Mouse (Mus musculus) hindbrain, embryonic 12.5 days (tissue): Measurements from ENCODE around the gene Wnt5b. TPM values are rescaled to one million over a fixed set of nuclear protein-coding genes. Genes with fewer than 3 reads are reported as not detected.

Experiments used
- ATAC-seq: fragments of 200-750 bp; cut with Nextera tagmentation; 2 replicates; pipeline ENCODE4 v1.8.0; 2017; ENCODE audit warnings: moderate TSS enrichment; ENCODE audit not compliant: low FRiP score
- H3K27ac ChIP-seq: fragments of 300-500 bp; sonication (generic); 2 replicates; pipeline ENCODE4 v1.5.1; 2016; ENCODE audit warnings: mild to moderate bottlenecking
- H3K27me3 ChIP-seq: fragments of 300-500 bp; sonication (generic); 2 replicates; pipeline ENCODE4 v1.6.1; 2016; ENCODE audit warnings: mild to moderate bottlenecking
- H3K36me3 ChIP-seq: fragments of 300-500 bp; sonication (generic); 2 replicates; pipeline ENCODE4 v1.6.1; 2016; ENCODE audit warnings: mild to moderate bottlenecking
- H3K4me1 ChIP-seq: fragments of 300-500 bp; sonication (generic); 2 replicates; pipeline ENCODE4 v1.6.1; 2016
- H3K4me2 ChIP-seq: fragments of 300-500 bp; sonication (generic); replicated peaks from 2 replicates; pipeline ENCODE4 v1.6.1; 2016; ENCODE audit warnings: mild to moderate bottlenecking
- H3K4me3 ChIP-seq: fragments of 300-500 bp; sonication (generic); 2 replicates; pipeline ENCODE4 v1.5.1; 2016; ENCODE audit warnings: mild to moderate bottlenecking
- H3K9ac ChIP-seq: fragments of 300-500 bp; sonication (generic); 2 replicates; pipeline ENCODE4 v1.6.1; 2016; ENCODE audit warnings: mild to moderate bottlenecking, moderate library complexity
- H3K9me3 ChIP-seq: fragments of 300-500 bp; sonication (generic); replicated peaks from 2 replicates; pipeline ENCODE4 v1.6.1; 2016; ENCODE audit warnings: mild to moderate bottlenecking
- WGBS: fragments of 180-500 bp; shearing (Covaris S2); methylation state at CpG from one replicate; pipeline ENCODE4 v1.1.7; 2016; 5-methylcytosine and 5-hydroxymethylcytosine counted together
- polyA plus RNA-seq: library from polyadenylated mRNA; unstranded; fragments of >200 nt; fragmentation: Nextera tagmentation; extraction: Ambion mirVana; gene quantifications from 2 replicates; pipeline ENCODE4 v1.2.1, GENCODE M21; 2016

Wnt5b gene
- polyA plus RNA-seq, 1 experiment from 2014 or later: 9.9 TPM

- Histone ChIP-seq H3K9me3 (no peaks in the 10 kb centered on the region), H3K4me1 (peaks cover 3% of the 10 kb centered on the region; the same call in 1 of the 2 replicates), H3K27ac (no peak overlapping the region), H3K4me2 (no peak overlapping the region), H3K4me3 (no peak overlapping the region), H3K9ac (no peak overlapping the region), H3K36me3 (no peaks in the 10 kb centered on the region), H3K27me3 (no peaks in the 10 kb centered on the region)
- 91% methylated on average over 23 of the region's 23 CpGs for WGBS
- ATAC-seq: no peak
Observed at GRCm38 (mm10) chr6:119565451-119566379, 21.6 kb upstream of the Wnt5b start.

GRCm38 (mm10) chr6:119562558-119562957, 18.4 kb upstream of the Wnt5b start:
- H3K9ac ChIP-seq: no peak overlapping the region
- H3K36me3 ChIP-seq: no peaks in the 10 kb centered on the region
- H3K4me3 ChIP-seq: no peak overlapping the region
- H3K9me3 ChIP-seq: no peaks in the 10 kb centered on the region
- H3K4me2 ChIP-seq: no peak overlapping the region
- peaks cover 3% of the 10 kb centered on the region; the same call in 1 of the 2 replicates for H3K4me1 ChIP-seq
- H3K27ac ChIP-seq: no peak overlapping the region
- WGBS: 80% methylated on average over 10 of the region's 10 CpGs
- no peaks in the 10 kb centered on the region for H3K27me3 ChIP-seq
- no peak for ATAC-seq

- H3K27ac ChIP-seq: no peak overlapping the region
- H3K4me3 ChIP-seq: no peak overlapping the region
- WGBS: 82% methylated on average over 7 of the region's 7 CpGs
- no peak overlapping the region for H3K9ac ChIP-seq
- H3K9me3 ChIP-seq: no peaks in the 10 kb centered on the region
- no peaks in the 10 kb centered on the region for H3K36me3 ChIP-seq
- ATAC-seq: no peak
- peaks cover 3% of the 10 kb centered on the region; the same call in 1 of the 2 replicates for H3K4me1 ChIP-seq
- no peak overlapping the region for H3K4me2 ChIP-seq
- H3K27me3 ChIP-seq: no peaks in the 10 kb centered on the region
Observed at GRCm38 (mm10) chr6:119558855-119559254, 14.7 kb upstream of the Wnt5b start.

- 65% methylated on average over 8 of the region's 8 CpGs for WGBS
- H3K27ac ChIP-seq: no peak overlapping the region
- no peaks in the 10 kb centered on the region for H3K27me3 ChIP-seq
- ATAC-seq: no peak
- no peak overlapping the region for H3K4me3 ChIP-seq
- no peak overlapping the region for H3K4me2 ChIP-seq
- no peaks in the 10 kb centered on the region for H3K4me1 ChIP-seq
- no peaks in the 10 kb centered on the region for H3K9me3 ChIP-seq
- no peak overlapping the region for H3K9ac ChIP-seq
- no peaks in the 10 kb centered on the region for H3K36me3 ChIP-seq
Observed at GRCm38 (mm10) chr6:119554439-119554838, 10.3 kb upstream of the Wnt5b start.

- Histone ChIP-seq H3K4me2 (peak overlapping the region; percentile 92), H3K4me3 (peak overlapping the region; percentile 81), H3K9me3 (no peaks in the 10 kb centered on the region), H3K27ac (no peak overlapping the region), H3K27me3 (peaks cover 26% of the 10 kb centered on the region), H3K36me3 (no peaks in the 10 kb centered on the region), H3K4me1 (peaks cover 9% of the 10 kb centered on the region), H3K9ac (peak overlapping the region; percentile 75)
- no peak; the same call in 1 of the 2 replicates for ATAC-seq
- 1% methylated on average over 14 of the region's 14 CpGs for WGBS
Observed at GRCm38 (mm10) chr6:119544518-119544864, 344 bp upstream of the Wnt5b start.

GRCm38 (mm10) chr6:119543456-119543802, 718 bp downstream of the Wnt5b start:
- peak; percentile 46; the same call in 1 of the 2 replicates for ATAC-seq
- under 1% methylated on average over 23 of the region's 30 CpGs for WGBS
- Histone ChIP-seq H3K4me3 (peak overlapping the region; percentile 81), H3K9ac (peak overlapping the region; percentile 75), H3K4me1 (peaks cover 9% of the 10 kb centered on the region), H3K4me2 (peak overlapping the region; percentile 92), H3K36me3 (no peaks in the 10 kb centered on the region), H3K27me3 (peaks cover 26% of the 10 kb centered on the region), H3K9me3 (no peaks in the 10 kb centered on the region), H3K27ac (no peak overlapping the region)

DNA sequence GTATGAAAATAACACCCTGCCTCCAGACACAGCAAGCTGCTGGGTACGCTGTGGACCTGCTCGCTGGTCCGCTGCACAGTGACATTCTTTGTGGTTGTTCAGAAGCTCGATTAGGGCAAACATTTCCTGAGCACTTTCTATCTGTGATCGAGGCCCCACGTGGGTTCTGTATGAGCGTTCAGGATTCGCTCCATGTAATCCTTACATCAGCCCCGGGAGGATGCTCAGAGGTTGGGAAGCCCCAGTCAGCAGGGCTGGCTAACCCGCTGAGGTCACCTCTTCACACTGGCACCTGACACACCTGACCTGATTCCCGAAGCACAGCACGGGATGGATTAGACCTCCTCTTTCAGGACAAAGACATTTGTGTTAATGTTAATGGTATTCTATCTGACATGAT, 8.3 kb downstream of the Wnt5b start:
- Histone ChIP-seq H3K9ac (no peak overlapping the region), H3K36me3 (no peaks in the 10 kb centered on the region), H3K4me3 (no peak overlapping the region), H3K4me2 (no peak overlapping the region), H3K4me1 (no peaks in the 10 kb centered on the region), H3K27me3 (peaks cover 1% of the 10 kb centered on the region; the same call in 1 of the 2 replicates), H3K27ac (no peak overlapping the region), H3K9me3 (no peaks in the 10 kb centered on the region)
- 80% methylated on average over 12 of the region's 12 CpGs for WGBS
- ATAC-seq: no peak

- H3K9me3 ChIP-seq: no peaks in the 10 kb centered on the region
- H3K36me3 ChIP-seq: no peaks in the 10 kb centered on the region
- H3K4me3 ChIP-seq: no peak overlapping the region
- H3K27ac ChIP-seq: no peak overlapping the region
- H3K4me2 ChIP-seq: no peak overlapping the region
- no peak overlapping the region for H3K9ac ChIP-seq
- H3K27me3 ChIP-seq: no peaks in the 10 kb centered on the region
- no peak for ATAC-seq
- no peaks in the 10 kb centered on the region for H3K4me1 ChIP-seq
- 86% methylated on average over 9 of the region's 9 CpGs for WGBS
Observed at GRCm38 (mm10) chr6:119533170-119533709, 10.9 kb downstream of the Wnt5b start.

- Histone ChIP-seq H3K4me3 (no peak overlapping the region), H3K4me2 (no peak overlapping the region), H3K9ac (no peak overlapping the region), H3K4me1 (no peaks in the 10 kb centered on the region; the same call in 1 of the 2 replicates), H3K27ac (no peak overlapping the region), H3K36me3 (no peaks in the 10 kb centered on the region), H3K27me3 (no peaks in the 10 kb centered on the region), H3K9me3 (no peaks in the 10 kb centered on the region)
- no peak for ATAC-seq
- 94% methylated on average over 3 of the region's 3 CpGs for WGBS
Observed at GRCm38 (mm10) chr6:119529659-119530058, 14.5 kb downstream of the Wnt5b start.

- Histone ChIP-seq H3K4me2 (no peak overlapping the region), H3K4me1 (peaks cover 13% of the 10 kb centered on the region), H3K9me3 (no peaks in the 10 kb centered on the region), H3K36me3 (no peaks in the 10 kb centered on the region), H3K9ac (no peak overlapping the region), H3K27me3 (no peaks in the 10 kb centered on the region), H3K4me3 (no peak overlapping the region), H3K27ac (no peak overlapping the region)
- ATAC-seq: no peak
- WGBS: 73% methylated on average over 5 of the region's 5 CpGs
Observed at GRCm38 (mm10) chr6:119526498-119526897, 17.6 kb downstream of the Wnt5b start.

DNA sequence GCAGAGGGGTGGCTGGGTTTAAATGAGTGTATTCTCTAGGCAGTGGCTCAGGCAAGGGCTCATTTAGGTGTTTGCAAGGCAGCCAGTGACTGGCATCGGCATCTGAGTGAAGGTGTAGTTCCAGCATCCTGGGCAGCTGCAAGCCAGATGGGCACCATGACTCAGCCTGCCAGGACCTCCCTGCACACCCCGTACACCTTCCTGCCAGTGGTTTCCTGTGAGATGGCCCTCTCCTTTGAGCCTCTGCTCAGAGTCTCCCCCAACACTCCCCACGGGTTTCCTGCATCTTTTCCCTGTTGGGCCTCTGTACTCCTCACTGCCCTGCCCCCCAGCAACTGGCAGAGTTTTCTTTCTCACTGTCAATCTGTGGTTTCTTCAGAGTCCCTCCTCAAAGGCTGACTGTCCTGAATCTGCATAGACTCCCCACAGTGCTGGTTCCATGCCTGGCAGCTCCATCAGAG, 22.2 kb downstream of the Wnt5b start:
- WGBS: 36% methylated on average over 3 of the region's 3 CpGs
- Histone ChIP-seq H3K27me3 (no peaks in the 10 kb centered on the region), H3K36me3 (no peaks in the 10 kb centered on the region), H3K4me3 (no peak overlapping the region), H3K9ac (no peak overlapping the region), H3K4me2 (no peak overlapping the region), H3K27ac (no peak overlapping the region), H3K9me3 (no peaks in the 10 kb centered on the region), H3K4me1 (peaks cover 13% of the 10 kb centered on the region)
- no peak for ATAC-seq

DNA sequence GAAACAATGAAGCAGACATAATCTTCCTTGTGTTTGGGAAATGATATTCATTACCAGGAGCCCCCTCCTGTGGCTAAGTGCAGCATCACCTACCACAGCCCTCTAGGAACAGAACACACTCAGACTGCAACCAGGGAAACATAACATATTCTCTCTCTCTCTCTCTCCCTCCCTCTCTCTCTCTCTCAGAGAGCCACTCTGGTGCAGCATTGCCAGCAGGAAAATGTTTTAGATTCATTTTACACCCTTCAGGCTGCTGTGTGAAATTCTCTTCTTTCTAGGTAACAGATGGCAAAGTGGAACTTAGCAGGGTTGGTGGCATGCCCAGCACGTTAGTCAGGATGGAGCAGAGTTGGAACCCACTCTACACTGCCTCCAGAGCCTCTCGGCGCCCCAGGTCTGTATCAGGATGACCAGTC, 22.7 kb downstream of the Wnt5b start:
- no peak overlapping the region for H3K9ac ChIP-seq

More for the DNA sequence above, 22.7 kb downstream of the Wnt5b start:
- Histone ChIP-seq H3K4me3 (no peak overlapping the region), H3K4me2 (no peak overlapping the region), H3K9me3 (no peaks in the 10 kb centered on the region), H3K4me1 (peaks cover 13% of the 10 kb centered on the region), H3K27me3 (no peaks in the 10 kb centered on the region), H3K27ac (no peak overlapping the region), H3K36me3 (no peaks in the 10 kb centered on the region)
- 79% methylated on average over 3 of the region's 3 CpGs for WGBS
- no peak for ATAC-seq
